Mouse (Mus musculus): ENCODE results near the gene Ralgds.

The Ralgds gene

DNA sequence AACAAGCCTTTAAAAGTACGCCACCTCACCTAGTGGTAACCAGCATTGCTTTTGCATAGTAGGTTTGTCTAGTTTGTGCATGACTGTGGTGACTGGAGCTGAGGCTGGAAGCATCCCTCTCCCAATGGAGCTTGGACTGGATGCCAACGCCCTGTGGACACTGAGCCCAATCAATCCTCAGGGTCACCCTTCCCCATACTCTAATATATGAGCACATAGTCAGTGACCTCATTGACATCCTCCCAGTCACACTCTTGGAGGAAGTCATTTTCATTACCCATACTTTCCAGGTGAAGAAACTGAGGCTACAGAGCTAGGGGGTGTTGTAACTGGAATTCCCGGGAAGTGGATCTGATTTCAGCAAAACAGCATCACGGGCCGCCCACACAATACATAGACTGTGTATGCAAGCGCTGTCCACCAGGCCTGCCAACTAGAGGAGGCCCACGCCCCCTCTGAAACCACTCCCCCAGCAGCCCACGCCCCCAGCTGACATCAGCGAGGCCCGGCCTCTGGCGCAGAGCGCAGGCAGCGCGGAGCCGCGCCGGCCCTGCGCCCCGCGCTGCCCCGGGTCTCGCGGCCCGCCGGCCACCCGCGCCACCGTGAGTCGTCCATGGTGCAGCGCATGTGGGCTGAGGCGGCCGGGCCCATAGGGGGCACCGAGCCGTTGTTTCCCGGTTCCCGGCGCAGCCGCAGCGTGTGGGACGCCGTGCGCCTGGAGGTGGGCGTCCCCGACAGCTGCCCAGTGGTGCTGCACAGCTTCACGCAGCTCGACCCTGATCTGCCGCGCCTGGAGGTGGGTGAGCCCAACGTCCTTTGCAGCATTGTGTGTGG, 20.2 kb downstream of the Ralgds start:
- DNase-seq (ENCODE audit: low read depth in 2 of 2, low spot score in 2 of 2), result peak; percentile 67 to 76

DNA sequence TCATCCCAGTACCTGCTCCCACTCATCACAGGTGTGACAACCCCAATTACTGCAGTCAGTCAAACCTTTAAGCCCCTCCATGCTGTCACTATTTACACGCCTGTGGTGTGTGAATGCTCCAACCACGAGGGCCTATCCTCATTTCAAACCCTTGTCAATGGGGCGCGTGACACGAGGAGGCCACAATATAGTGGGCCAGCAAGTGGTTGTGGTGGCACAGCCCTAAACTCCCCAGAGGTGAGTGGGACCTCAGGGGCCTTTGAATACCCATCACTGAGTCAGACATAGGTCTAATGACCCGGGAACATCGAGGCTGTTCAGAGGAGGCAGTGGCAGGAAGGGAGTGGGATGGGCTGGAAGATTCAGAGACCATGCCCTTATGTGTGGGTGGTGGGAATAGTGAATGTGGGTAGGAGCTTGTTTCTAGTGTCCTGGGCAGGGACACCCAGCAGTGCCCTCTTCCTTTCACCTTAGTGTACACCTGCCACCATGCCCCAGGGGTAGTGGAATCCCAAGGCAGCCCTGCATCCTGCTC, 21.0 kb downstream of the Ralgds start:
- no peak for DNase-seq (ENCODE audit: low read depth in 2 of 2, low spot score in 2 of 2)

DNA sequence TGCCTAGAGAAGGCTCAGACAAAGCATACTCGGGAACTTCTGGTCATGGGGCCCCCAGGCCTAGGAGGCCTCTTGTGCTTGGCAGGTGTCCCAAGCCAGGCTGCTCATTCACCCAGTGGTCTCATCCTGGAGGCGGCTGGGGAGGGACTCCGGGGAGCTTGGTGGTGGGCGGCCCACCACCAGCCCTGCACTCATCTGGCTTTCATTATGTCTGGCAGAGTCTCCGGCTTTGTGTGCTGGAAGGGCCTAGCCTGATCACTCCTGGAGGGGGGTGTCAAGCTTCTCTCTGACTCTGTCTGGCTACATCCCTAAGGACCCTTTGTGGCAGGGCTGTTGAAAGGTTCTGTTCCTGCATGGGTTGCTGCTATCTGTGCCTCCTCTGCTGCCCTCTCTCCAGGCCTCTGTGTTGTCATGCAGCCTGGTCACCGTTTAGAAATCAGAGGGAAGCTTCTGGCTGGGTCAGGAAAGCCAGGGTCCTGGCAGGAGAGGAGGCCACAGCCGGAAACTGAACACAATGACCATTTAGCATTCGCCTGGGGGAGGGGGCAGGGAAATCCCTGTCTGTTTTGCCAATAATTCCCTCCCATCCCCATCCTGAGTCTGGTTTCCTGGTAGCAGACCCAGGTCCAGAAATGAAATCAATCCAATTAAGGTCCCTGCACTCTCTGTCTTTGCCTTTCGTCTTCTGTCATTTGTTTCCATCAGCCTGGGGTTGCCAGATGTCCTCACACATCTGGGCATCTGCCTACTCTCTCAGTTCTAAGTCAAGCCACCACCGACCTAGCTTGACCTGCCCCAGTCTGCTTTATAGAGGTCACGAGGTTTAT, 21.7 kb downstream of the Ralgds start:
- DNase-seq (ENCODE audit: low read depth in 2 of 2, low spot score in 2 of 2), result no peak

DNA sequence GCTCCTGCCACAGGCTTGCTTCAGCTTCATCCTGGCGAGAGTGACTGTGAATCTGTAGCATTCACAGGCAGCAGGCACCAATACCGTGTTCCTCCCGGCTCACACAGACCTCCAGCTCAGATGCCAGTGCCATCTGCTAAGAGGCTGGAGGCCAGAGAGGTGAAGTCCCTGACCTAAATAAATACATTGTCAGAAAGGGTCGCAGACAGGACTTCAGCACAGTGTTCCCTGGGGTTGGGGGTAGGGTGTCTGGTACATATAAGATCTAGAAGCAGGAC, 22.3 kb downstream of the Ralgds start:
- no peak for DNase-seq (ENCODE audit: low read depth in 2 of 2, low spot score in 2 of 2)

DNA sequence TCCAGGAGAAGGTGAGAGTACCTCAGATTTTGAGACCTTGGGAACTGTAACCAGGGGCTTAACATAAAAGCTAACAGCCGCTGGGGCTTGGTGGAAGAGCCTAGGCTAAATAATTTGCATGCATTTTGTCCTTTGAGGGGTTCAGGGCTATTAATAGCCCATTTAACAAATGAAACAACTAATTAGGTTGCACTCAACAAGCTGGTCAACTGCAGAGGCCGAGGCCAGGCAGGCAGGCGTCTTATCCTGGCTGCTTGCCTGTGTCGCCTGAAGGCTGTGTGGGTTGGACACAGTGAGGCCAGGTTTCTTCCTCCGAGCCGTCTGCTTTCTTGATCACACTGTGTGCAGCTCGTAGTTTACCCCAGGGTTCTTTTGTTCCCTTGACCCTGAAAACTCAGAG, 22.7 kb downstream of the Ralgds start:
- DNase-seq (ENCODE audit: low read depth in 2 of 2, low spot score in 2 of 2), result no peak

DNA sequence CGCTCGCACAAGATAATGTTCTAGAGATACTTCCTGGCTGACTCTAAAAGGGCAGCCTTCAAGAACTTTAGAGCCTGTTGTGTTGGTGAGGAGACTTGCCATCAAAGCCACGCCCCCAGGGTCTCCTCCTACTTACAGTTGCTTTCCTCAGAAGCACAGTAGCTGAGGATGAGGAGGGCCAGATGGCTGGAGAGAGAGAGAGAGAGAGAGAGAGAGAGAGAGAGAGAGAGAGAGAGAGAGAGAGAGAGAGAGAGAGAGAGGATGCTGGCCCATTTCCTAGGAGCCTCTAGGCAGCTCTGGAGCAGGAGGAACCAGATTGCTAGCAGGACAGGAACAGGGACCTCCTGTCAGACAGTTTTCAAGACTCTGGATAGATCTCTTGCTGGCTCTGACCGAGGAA, 23.2 kb downstream of the Ralgds start:
- no peak for DNase-seq (ENCODE audit: low read depth in 2 of 2, low spot score in 2 of 2)

DNA sequence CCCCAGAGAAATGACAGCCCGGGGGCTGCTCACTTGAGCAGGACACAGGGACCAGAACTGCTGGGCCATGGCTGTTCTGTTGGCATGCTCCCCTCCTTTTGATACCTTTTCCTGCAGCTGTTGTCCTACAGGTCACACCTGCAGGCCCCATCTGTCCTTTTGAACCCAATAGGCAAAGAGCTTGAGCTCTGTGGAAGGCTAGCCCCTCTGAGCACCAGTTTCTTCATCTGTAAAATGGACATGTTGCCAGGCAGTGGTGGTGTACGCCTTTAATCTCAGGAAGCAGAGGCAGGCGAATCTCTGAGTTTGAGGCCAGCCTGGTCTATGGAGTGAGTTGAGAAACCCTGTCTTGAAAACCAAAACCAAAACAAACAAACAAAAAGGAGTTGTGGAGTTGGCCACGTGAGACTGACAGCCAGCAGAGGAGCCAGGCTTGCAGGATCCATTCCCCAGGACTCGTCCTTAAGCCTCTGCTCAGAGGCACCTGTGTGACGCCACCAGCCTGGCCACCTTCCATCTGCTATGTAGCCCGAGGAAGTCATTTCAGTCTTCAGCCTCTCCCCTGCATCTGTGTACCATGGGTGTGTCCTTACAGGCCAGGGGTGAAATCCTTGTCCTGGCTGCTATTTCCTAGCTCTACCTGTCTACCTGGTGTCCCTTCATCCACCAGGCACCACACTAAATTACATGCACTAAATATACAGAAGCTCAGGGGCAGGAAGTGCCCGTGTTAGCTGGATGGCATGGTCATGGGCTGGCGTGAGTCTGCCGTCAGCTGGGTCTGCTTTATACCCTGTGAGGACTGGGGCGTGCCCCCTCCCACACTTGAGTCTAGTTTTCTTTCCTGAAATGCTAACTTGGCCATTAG, 24.1 kb downstream of the Ralgds start:
- DNase-seq (ENCODE audit: low read depth in 2 of 2, low spot score in 2 of 2), result no peak

DNA sequence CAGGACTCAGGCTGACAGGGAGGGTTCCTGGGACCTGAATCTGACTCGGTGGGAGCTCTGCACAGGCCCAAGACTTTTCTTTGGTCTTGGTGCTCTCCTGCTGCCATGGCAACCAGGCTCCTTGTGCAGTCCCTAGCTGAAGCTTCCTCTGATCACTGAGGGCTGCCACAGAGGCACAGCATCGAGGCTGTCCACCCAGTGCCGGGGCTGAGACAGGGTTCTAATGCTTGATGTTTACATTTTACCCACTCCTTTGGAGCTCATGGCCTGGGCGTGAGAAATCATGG, 24.7 kb downstream of the Ralgds start:
- DNase-seq (ENCODE audit: low read depth in 2 of 2, low spot score in 2 of 2), result no peak

DNA sequence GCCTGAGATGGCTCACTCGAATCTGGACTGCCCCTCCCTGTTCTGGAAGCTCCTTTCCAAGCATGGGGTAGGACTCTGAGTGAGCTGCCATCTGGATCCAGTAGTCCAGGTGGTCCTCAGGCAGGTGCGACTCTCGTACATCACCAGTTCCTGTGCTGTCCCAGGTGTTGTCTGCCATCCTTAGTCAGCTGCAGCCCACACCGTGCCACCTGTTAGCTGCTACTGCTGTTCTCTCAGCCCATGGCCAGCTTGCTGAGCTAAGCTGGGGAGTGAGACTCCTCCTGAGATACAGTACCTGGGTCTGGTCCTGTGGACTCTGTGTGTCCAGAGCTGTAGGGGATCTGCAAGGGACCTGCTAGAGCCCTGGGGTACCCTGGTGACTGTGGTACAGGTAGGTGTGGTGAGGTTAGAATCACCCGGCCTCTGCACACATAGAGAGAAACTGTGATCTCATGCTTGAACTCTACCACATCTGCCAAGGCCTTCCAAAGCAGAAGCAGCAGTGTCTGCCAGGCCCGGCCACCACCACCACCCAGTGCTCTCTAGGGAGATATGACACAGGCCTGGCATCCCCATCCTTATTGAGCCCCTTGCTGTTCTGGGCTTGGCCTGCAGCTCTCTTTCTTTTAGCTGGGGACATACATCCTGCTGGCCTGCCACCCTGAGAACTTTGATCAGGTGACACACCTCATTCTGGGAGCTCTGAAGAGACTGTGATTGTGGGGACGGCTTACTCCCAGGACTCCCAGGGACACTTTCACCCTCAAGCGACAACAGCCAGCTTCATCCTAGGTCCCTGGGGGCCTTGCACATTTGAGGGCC, 25.3 kb downstream of the Ralgds start:
- DNase-seq (ENCODE audit: low read depth in 2 of 2, low spot score in 2 of 2), result no peak

DNA sequence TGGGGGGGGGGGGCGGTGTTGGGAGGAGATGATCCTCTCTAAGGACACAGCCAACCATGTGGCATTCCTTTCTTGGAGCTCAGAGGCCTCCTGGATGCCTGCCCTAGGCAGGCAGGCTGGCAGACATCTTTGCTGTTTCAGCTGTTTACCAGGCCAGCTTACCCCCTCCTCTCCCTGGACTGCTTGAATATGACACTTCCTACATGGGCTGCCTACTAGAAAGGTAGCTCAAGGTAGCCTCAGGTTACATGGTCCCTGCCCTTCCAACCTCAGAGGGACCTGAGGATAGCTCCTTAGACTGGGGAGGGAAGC, 25.8 kb downstream of the Ralgds start:
- no peak for DNase-seq (ENCODE audit: low read depth in 2 of 2, low spot score in 2 of 2)

DNA sequence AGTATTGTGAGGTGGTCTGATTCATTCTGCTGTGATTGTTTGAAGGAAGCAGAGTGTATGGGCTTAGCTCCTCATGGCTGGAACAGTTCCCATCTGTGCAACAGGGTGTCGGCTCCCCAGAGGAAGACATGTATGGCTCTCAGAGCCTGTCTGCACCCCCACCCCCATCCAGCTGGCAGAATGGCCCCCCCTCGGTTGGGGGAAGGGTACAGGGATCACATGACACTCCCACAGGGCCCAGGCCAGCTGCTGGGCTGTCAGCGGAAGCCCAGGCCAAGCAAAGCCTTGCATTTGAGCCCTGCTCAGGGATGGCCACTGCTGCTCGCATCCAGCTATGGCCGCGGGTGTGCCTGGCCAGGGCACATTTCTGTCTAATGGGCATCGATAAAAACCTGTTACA, 26.3 kb downstream of the Ralgds start:
- DNase-seq (ENCODE audit: low read depth in 2 of 2, low spot score in 2 of 2), result no peak

DNA sequence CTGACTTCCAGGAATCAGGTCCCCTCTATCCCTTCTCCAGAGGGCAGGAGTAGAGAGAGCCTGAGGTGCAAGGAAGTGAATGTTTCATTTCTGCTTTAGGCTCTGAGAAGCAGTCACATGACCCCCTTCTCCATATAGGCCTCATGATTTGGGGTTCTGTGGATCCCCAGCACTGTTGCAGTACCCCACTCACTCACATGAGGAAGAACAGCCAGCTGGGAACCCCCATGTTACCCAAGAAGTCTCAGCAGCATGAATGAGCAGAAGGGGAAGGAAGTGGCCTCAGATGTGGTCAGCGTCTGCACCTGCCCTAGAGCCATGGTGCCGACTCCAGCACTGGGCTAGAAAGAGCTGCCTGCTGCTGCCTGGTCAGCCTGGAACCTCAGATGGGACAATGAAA, 27.0 kb downstream of the Ralgds start:
- peak; percentile 50 to 58 for DNase-seq (ENCODE audit: low read depth in 2 of 2, low spot score in 2 of 2)

DNA sequence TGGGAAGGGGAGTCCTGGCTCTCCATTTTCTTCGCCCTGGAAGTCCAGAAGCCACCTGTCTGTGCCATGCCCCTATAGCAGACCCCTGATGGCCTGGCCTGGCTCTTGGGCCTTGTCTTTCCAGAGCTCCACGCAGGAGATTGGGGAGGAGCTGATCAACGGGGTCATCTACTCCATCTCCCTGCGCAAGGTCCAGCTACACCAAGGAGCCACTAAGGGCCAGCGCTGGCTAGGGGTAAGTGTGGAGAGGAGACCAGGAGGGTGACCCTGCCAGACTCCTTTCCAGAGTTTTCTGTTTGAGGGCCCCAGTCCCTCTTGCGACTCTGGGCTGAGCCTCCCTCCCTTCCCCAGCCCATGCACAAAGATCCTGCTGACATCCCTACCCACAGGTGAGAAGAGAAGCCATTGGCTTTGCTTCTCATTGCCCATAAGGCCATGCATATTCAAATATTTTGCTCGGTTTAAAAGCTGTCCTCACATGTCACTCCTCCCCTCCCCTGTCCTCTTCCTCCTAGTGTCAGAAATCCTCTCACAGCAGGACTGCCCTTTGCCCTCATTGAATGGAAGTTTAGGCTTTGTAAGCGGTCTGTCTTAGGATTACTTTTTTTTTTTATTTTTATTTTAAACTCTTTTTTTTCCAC, 27.8 kb downstream of the Ralgds start:
- DNase-seq (ENCODE audit: low read depth in 2 of 2, low spot score in 2 of 2), result no peak

DNA sequence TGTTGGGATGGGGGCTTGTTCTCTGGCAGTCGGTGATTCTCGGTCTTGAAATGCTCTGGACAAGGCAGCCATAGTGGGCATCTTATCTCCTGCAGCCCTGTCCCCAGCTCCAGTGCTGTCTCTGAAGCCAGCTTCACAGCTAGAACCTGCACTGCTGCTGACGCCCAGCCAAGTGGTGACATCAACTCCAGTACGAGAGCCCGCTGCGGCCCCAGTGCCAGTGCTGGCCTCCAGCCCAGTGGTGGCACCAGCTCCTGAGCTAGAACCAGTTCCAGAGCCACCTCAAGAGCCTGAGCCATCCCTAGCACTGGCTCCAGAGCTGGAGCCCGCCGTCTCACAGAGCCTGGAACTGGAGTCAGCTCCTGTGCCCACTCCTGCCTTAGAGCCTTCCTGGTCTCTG, 31.0 kb downstream of the Ralgds start:
- DNase-seq (ENCODE audit: low read depth in 2 of 2, low spot score in 2 of 2), result no peak

DNA sequence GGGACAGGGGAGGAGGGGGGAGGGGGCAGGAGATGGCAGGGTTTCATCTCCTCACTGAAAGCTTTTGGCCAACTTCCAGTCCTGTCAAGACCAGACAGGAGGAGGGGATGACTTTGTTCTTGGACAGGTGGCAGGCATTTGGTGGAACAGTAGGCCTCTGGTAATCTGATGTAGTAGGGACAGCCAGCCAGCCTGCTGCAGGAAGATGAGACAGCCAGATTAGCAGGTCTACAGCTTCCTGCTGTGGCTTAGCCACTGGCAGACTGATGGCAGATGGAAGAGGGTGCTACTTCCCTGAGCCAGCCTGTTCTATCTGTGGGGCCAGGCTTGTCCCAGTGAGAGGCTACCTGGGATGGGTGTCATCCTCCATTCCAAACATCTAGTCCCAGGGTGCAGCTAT, 33.1 kb downstream of the Ralgds start:
- no peak for DNase-seq (ENCODE audit: low read depth in 2 of 2, low spot score in 2 of 2)

DNA sequence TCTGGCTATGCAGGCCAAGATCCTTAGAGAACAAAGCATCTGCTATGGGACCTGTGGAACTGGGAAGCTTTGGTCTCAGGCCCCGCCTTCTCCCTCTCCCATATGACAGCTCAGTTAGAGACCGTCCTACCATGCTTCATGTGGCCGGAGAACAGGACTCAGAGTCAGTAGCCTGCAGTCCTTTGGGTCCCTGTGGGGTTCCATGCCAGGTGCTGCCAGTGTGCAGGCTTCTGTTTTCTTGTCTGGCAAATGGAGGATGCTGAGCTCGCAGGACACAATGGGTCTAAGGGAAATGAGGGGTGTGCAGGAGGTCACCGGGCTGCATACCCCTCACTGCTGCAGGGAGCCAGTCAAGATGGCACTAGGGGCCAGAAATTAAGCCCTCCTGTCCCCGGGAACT, 33.6 kb downstream of the Ralgds start:
- DNase-seq (ENCODE audit: low read depth in 2 of 2, low spot score in 2 of 2), result no peak

DNA sequence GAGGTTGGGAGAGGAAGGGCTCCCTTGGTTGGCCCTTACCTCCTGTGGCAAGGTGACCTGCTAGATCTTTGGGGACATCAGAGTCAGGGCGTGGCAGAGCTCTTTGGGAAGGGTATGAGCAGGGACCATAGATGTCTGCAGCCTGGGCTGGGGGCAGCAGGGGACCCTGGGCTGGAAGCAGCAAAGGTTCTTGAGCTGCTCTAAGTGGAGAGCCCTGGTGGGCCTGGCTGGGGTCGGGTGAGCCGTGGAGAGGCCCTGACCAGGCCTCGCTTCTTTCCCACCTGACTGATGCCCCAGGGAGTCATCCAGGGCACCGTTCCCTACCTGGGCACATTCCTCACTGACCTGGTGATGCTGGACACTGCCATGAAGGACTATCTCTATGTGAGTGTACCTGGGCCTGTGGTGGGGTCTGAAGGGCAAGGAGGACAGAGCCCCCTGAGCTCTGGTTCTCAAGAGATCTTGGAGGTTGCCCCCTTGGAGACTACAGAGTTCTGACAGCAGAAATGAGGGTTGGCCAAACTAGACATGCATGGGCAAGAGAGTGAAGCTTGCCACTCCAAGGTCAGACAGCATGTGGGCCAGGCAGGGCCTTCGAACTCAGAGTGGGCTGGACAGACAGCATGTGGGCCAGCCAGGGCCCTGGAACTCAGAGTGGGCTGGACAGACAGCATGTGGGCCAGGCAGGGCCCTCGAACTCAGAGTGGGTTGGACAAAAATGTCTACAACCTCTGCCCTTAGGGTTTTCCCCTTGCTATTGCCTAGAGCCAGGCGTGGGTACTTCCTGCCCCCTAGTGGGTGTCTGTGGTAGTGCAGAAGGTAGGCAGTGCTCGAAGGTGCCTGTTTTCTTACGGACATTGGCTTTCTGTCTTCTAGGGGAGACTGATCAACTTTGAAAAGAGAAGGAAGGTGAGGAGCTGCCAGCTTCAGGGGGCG, 34.6 kb downstream of the Ralgds start:
- peak; percentile 87 to 90 for DNase-seq (ENCODE audit: low read depth in 2 of 2, low spot score in 2 of 2)

DNA sequence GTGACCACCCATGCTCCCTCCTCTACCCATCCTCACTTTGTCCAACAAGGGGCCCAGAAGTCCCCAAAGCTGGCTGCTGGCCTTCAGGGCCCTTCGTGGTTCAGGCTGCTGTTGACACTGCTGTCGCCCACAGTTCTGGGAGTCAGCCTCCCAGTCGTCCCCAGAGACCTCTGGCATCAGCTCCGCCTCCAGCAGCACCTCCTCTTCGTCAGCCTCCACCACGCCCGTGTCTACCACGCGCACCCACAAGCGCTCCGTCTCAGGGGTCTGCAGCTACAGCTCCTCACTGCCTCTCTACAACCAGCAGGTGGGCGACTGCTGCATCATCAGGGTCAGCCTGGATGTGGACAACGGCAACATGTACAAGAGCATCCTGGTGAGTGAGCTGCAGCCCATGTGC, 36.2 kb downstream of the Ralgds start:
- no peak for DNase-seq (ENCODE audit: low read depth in 2 of 2, low spot score in 2 of 2)

DNA sequence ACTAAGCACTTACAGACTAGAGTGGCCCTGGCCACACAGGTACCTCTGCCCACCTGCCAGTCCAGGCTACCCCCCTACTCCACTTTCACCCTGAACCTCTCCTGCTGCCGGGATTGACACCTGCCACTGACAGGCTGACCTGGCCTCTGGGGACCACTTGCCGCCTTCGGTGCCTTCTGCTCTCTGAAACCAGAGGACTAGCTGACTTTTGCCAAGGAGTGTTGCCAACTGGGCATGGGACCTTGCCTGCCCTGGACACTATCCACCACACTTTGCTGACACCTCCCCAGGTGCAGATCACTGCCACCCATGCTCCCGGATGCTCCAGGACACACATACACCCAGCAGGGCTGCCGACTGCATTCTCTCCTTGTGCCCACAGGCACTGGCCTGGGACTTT, 39.4 kb downstream of the Ralgds start:
- no peak for DNase-seq (ENCODE audit: low read depth in 2 of 2, low spot score in 2 of 2)

DNA sequence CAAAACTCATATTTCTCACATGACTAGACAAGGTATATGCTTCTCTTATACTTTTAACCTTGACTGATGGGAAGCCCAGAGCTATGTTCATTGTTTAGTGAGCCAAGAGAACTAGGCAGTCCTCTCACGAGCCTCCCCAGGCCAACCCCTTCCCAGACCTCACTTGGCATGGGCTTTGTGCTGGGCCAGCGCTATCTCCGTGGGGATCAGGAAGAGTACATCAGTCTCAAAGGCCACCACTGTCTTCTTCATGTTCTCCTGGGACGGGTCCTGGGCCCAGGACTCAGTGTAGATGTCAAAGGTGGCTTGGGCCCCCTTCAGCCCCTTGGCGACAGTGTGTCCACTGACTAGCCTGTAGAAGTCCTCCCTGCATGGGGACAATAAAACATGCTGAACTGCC, 44.5 kb downstream of the Ralgds start:
- no peak for DNase-seq (ENCODE audit: low read depth in 2 of 2, low spot score in 2 of 2)

Measured in CD8-positive naive resting alpha-beta T cell, adult 2 months (primary cell).